Mouse (Mus musculus): ENCODE data around the gene Chrnd.

Gene Chrnd

DNA sequence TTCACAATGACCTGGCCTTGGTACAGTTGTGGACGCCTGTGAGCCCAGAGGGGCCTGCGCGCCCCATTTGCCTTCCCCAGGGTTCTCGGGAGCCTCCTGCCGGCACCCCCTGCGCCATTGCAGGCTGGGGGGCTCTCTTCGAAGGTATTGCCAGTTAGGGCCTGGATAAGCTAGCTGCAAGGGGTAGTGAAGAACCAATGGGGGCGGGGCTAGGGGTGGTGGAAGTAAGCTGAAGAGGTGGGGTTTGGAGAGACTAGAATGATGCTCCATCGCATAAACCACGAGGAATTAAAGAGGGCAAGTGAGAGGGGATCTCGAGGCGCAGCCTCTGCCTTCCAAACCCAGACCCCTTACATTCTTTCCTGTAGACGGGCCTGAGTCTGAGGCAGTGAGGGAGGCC, 4.9 kb upstream of the Chrnd start:
- no peak for DNase-seq

DNA sequence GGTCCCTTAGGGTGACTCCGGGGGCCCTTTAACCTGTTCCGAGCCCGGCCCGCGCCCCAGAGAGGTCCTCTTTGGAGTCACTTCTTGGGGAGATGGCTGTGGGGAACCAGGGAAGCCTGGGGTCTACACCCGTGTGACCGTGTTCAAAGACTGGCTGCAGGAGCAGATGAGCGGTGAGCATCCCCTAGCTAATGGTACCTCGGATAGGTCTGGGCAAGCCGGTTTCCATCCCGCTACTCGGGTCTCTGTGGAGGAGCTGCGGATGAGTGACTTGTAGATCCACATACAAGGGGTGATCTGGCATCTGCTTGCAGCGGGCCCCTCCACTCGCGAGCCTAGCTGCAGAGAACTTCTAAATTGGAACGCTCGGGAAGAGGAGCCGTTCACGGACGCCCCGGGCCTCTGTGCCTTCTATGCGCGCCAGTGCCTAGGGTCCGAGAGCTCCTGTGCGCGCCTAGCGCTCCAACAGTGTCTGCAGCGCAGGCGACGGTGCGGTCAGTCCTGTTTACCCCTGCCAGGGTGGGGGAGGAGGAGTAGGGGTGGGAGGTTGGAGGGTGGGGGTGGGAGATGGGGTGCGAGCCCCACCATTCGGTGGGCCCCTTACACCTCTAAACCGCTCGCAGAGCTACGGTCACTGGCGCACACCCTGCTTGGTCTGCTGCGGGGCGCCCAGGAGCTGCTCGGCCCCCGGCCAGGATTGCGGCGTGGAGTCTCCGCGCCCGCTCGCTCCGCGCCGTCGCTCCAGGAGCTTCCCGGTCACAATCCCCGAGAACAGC, 4.0 kb upstream of the Chrnd start:
- no peak for DNase-seq

DNA sequence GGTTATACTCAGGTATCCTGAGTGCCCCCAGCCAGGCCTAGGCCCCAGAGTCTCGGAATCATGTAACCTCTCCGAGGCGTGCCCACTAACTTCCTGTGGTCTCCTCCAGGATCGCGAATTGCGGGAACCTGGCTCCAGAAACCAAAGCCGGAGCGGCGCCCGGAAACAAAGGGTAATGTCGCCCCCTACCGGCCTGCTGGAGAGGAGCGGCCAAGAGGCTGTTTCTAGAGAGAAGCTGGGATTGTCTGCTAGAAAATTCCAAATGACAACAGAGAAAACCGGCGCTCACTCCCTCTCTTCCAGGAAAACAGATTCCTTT, 3.4 kb upstream of the Chrnd start:
- peak; percentile 66 to 80 for DNase-seq

DNA sequence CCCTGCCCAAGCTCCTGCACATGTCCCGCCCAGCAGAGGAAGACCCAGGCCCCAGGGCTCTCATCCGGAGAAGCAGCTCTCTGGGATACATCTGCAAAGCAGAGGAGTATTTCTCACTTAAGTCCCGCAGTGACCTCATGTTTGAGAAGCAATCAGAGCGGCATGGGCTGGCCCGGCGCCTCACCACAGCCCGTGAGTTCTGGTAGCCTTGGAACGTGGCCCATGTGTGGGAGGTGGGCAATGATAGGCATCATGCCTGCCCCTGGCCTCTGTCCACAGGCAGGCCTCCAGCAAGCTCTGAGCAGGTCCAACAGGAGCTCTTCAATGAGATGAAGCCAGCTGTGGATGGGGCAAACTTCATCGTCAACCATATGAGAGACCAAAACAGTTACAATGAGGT, 6.9 kb downstream of the Chrnd start:
- DNase-seq = peak in 1 of 2 experiments; percentile 34

DNA sequence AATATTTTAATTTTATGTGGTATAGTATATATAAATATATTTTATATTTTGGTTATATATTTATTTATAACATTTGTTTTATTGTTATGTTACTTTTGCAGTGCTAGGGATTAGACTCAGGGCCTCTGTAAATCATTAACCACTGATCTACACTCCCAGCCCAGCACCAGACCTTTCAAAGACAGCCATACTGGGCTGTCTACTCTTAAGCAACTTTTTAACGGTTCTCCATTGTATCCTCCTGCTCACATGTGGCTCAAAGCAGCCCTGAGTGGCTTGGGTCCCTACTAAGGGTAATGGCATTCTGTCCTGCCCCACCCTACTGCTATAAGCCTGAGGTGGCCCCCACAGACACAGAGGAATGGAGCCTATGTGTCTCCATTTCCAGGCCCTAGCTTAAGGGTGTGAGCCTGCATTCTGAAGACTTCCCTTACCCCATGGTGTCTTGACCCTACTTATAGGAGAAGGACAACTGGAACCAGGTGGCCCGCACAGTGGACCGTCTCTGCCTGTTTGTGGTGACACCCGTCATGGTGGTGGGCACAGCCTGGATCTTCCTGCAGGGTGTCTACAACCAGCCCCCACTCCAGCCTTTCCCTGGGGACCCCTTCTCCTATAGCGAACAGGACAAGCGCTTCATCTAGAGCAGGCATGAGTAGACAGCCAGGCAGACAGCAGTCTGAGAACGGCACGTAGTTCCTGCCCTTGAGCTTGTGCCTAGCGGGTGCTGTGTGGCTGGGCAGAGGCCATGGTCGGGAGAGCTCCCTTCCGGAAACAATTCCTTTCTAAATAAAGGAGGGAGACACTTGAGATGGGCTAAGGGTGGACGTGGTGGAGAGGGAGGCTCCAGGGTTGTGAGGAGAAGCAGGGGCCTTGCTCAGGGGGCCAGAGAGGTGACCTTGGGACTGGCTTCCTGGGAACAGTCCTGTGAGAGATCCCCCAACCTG, 8.0 kb downstream of the Chrnd start:
- peak in 1 of 2 experiments; percentile 32 for DNase-seq

DNA sequence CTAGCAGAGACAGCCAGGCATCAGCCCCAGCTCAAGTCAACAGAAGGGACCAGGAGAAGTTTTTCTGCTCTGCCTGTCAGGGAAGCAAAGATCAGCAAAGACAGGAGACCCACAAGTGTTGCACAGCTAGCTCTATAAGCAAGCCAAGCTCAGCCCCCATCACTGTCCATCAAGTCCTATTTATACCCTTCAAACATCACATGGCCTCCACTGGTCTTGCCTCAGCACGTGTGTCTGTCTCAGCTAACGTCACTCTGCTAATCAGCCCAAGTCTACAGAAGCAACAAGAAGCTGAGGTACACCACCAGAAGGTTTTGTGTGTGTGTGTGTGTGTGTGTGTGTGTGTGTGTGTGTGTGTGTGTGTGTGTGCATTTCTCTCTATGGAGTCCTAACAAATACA, 10.4 kb downstream of the Chrnd start:
- DNase-seq = no peak

DNA sequence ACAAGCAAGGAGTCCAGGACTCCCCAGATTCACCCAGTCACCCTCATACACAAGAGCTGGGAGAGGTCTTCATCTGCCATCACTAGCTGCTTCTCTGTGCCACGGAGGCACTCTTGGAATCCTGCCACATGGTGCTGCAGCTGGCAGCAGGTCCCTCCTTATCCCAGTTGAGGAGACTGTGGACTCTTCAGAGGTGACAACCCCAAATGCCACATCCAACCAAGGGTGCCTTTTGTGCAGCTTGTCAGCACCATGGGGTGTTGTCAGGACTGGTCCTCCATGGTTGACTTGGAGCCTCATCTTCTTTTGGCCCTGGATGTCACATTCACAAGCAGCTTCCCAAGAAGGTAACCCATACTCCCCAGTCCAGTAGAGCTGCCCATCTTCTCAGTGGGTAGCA, 11.4 kb downstream of the Chrnd start:
- DNase-seq = no peak

DNA sequence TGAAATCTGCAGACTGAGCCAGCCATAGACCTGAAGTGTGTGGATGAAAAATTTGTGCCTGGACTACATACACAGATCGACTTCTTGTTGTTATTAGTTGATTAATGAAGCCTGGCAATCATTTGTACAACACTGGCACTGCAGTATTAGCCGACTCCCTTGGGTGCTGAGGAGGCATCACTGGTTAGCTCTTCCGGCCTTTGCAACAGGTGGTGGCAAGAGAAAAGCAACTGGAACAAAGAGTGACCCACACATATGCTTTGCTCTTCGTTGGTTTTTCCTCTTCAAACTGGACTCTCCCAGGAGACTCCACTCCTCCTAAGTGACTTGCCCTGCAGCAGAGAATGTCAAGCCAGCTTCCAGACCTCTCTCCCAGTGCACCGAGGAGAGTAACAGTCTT, 13.4 kb downstream of the Chrnd start:
- DNase-seq = no peak

DNA sequence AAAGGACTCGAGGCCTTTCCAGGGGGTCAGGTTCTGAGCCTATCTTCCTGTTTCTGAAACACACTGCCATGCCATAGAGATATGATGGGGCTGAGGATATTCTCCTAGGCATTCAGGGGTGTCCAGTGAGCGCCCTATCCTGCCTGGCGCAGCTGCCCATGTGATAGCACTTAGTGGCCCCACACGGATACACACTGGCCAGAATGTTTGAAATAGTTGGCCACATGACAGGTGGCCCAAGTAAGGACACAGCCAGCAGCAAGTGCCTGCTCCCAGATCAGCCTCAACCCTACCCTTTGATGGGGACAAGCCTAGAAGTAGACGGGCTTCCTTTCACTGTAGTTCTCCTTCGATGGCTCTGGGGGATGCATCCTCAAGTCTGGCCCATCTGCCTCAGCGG, 14.1 kb downstream of the Chrnd start, which contains the start of gene Chrng:
Chrng (plus strand) TSS at position 193 of the 400 bp plus-strand sequence.
- no peak for DNase-seq

DNA sequence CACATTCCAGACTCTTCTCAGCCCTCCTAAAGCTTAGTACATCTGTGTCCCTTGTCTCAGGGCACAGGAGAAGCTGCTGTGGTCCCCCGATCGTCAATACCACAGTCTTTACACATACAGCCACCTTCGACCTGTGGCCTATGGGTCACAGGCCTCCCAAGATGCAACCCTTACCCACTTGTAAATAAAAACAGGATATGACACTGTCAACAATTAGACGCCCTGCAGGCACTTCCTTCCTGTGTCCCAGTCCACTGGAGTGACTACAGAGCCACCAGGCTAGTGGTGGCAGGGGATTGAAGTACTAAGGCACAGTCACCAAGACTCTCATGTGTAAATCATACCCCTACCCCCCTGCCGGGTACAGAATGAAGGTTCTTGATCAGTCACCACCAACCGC, 14.6 kb downstream of the Chrnd start:
- peak in 1 of 2 experiments; percentile 23 for DNase-seq

DNA sequence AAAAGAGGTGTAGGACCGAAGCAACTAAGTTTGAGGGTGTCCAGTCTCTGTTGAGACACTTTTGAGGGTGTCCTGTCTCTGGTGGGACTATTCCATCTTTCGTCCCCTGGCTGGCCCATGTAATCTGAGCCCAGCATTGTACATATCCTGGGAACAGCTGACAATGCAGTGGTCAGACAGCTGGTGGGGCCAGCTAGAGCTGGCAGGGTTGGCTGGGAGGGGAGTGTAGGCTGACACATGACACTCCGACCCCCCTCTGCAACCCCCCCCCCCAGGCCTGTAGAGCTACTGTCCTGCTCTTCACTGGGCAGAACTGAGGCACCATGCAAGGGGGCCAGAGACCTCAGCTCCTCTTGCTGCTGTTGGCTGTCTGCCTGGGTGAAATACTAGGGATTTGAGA, 15.1 kb downstream of the Chrnd start:
- no peak for DNase-seq

DNA sequence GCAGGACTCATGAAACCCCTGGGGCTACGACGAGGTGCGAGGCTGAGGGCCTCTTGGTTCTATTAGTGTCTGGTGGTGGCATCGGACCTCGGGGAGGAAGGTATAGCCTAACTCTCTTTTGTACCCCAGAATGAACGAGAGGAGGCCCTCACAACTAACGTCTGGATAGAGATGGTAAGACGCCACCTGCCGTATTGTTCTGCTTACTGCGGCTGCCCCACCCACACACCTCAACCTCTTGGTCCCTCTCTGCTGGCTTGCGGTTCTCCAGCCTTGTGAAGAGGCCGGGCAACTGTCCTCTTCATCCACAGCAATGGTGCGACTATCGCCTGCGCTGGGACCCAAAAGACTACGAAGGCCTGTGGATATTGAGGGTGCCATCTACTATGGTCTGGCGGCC, 15.9 kb downstream of the Chrnd start:
- DNase-seq = peak in 1 of 2 experiments; percentile 36

DNA sequence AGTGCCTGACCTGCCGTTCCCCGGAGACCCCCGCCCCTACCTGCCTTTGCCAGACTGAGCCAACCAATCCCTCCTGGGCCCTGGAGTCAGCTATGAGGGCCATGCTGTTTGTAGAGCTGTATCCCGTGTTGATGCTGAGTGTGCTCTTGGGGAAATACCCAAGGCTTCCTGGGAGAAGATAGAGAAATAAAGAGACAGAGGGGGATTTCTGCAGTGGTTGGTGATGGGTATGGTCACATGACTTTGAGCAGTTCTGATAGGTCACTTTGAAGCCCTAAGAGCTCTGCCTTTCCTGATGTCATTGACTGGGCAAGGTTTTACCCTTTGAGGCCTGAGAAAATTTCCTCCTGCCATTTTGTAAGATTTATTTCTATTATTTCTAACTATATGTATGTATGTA, 21.0 kb downstream of the Chrnd start:
- peak in 1 of 2 experiments; percentile 28 for DNase-seq

DNA sequence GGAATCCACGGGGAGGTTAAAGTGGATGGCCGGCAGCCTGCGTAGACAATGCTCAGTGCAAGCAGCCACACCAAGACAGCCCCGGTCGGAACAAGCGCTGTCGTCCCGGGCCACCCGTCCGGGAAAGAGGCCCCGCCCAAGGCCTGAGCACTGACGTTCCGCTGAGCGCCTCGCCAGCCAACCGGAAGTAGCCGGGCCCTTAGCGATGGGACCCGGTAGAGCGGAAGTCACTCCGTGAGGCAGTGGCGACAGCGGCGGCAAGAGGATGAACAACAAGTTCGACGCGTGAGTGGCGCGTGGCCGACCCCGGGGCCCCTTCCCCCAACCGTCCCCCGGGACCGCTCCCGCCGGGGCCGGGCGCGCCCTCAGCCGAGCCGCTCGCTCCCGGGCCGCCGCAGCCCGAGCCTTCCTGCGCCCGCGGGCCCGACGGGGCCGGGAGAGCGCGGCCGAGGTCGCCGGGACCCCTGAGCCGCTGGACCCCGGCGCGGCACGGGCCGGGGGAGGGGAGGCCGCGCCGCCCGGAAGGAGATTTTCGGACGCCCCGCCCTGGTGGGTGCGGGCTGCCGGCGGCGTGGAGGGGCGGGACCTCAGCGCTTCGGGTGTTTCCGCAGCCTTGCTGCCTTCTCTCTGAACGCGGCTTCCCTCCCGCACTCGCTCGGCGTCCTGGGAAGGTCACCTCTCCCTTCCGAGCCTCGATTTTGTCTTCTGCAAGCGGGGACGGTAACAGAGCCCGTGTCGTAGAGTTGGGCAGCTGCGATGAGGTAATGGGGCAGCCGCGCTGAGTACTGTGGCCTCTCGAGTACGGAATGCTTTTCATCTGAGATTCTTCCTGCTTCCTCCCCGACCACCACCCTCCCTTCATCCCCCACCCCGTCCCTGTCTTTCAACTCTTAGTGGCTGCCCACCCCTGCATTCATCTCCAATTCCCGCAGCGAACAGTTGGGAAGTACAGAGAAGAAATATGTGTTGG, 23.6 kb downstream of the Chrnd start, which contains the start of gene Eif4e2:
Eif4e2 (plus strand) TSS at position 180 of the 970 bp plus-strand sequence.
- peak; percentile 94 to 98 for DNase-seq

DNA sequence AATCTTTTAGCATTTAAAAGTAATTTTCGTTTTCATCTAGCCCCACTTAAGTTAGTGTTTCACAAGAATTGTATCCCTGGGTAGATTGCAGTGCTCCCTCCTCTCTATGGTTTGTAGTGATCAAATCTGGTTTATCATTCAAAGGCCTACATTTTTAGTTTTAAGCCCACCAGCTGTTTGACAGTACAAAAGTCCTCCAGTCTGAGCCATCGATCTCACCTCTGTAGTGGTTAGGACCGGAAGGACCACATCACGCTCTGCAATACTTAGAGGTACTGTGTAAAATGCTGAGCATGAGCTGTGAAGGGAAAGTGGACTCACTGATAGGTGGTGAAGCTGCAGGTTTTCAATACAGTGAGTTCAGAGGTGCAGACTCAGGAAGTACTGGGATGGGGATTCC, 24.3 kb downstream of the Chrnd start:
- no peak for DNase-seq

DNA sequence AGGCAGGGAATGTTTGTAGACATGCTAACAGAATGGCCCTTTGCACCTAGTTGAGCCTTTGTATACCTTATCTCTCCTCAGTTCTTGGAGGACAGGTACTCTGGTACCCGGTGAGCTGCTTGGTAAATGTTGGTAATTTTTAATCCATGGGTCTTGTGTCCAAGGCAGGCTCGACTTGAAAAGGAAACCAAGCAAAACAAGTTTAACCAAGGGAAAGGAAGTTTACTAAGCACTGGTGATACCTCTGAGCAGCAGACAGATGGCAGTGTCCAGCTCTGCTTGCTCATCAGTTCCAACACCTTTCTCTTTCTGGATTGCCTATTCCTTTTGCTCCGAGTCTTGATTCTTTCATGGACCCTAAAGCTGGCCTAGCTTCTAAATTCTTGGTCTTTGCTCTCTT, 27.5 kb downstream of the Chrnd start:
- peak; percentile 15 to 54 for DNase-seq

DNA sequence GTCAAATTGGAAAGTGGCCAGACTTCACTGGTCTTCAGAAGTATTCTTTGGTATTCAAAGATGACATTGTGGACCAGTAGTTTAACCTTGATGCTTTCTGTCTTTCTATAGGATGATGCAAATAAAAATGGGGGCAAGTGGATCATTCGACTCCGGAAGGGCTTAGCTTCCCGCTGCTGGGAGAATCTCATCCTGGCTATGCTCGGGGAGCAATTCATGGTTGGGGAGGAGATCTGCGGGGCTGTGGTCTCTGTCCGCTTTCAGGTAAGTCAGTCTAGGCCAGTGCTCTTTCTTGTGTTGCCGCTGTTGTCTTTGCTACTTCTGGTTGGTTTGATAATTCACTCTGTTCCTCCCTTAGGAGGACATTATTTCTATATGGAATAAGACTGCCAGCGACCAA, 35.3 kb downstream of the Chrnd start:
- no peak for DNase-seq

DNA sequence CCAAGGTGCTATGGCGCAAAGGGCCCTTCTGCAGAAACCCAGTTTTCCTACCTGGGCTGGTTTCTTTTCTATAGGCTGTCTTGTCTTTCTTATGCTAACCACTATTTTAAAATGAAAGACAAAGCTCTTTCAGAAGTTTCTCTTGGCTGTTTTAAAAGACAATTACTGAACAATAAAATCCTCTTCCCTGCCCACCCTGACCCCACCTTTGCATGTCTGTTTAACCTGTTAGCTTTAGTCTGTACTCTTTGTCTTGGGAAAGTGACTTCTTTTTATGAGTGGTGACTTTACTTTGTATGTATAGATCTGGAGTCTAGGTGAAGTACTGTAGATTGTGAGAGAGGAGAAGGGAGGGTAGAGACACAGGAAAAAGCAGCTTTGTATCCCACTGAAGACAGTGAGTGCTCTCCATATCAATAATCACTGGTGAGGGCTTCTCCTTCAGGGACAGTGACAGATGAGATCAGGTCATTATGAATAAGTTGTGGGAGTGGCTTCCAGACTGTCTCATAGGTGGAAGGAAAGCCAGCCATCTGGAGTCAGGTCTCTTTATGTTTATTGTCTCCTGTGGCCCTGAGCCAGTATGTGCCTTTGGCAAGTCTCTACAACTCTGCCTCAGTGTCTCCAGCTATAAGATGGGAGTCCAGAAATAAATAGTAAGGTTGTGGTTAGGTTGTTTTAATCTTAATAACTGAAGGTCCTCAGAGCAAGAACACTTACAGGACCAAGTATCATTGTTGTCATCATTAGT, 36.2 kb downstream of the Chrnd start:
- no peak for DNase-seq

DNA sequence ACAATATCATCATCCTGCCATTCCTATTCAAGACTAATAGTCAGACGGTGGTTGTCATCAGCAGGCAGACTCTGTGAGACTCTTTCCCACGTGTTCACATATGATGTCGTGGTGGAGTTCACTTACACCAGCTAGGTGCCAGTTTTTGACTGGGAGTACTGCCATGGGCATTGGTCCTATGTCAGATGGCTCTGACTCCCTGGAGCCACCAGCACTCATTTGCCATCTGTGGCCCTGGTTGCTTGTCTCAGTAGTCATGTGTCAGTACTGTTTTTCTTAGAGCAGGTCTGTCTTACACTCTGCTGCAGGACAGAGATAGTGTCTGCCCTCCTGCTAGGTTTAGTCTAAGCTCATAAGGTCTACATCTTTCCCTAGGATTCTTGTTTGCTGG, 36.7 kb downstream of the Chrnd start:
- no peak for DNase-seq

DNA sequence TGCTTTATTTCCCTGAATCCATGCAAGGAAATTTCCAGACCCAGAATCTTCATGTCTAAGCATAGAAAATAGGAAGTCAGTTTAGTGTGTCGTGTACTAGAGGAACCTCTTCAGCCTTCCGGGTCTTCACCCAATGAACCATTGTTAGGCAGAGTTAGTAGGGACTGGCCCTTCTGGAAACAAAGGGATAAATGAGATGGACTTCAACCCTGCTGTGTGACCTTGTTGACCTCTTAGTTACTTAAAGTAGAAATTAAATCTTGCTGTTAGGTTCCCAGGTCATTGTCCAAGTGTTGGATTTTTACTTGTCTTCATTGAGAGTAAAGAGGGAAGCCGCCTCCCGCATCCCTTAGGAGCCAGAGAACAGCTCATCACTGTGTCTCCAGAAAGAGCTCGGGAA, 40.2 kb downstream of the Chrnd start:
- peak in 1 of 2 experiments; percentile 25 for DNase-seq

DNA sequence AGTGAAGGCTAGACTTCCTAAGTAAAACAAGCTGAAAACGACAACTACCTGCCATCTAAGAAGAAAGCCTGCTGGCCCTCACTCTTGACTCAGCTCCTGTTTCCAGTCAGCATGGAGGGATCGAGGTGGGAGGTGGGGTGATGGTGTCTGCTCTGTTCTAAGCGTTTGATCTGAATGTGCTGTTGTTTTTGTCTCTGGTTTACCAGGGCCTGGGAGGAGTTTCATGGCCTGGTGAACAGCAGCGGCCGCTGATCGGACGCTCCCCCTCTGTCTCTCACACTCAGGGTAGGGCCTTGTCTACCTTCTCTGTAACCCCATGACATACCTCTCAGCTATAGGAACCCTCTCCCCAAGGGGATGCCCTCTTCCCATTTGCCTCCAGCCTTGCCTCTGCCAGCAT, 41.8 kb downstream of the Chrnd start:
- no peak for DNase-seq

DNA sequence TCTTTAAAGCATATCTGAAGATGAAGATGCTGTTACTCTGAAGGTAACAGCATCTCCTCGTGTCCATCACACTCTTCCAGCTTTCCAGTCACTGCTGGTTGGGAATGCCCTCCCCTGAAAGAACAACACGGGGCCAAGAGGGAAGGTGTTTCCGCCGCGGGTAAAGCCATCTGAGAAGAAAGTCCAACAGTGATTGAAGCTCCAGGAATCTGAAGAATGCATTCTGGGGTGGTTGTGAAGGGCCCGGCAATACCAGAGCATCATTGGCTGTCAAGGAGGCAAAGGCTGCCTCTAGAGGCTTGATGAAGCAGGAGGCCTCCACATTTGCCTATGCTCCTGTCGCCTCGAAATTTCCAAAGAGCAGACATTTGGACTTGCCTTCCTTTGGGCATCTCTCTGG, 48.6 kb downstream of the Chrnd start:
- DNase-seq = no peak

Data from kidney, postnatal 25 days (tissue).